Mouse (Mus musculus) heart, adult 18-20 months (tissue): Measurements from ENCODE around the gene Gm3269. TPM values are rescaled to one million over a fixed set of nuclear protein-coding genes. Genes with fewer than 3 reads are reported as not detected.
"Not testable (repeated sequence)": the region's sequence is repeated elsewhere in the genome, so short reads cannot be mapped to it uniquely, and the experiment has no call there.

Experiments used
- DNase-seq, 2 experiments: peaks; one replicate each; pipeline ENCODE4 v3.0.0; 2021 to 2022; ENCODE audit warnings: mixed read lengths in 1 of 2
- long read RNA-seq, 2 experiments: library from polyadenylated mRNA; stranded (forward); transcript quantifications; one replicate each; pipeline ENCODE4 v2.0.0; 2021
- total RNA-seq, 2 experiments: library from RNA; stranded (reverse); gene quantifications; 2 replicates each; pipeline ENCODE4 v1.2.3; 2021

The Gm3269 gene
- total RNA-seq, result not detected
- long read RNA-seq, experiment 1, result 0 reads
- long read RNA-seq, experiment 2, result 0 reads

GRCm38 (mm10) chr14:4837806-4838205, at the start of gene Gm3269:
TSS of gene Gm3269 (plus strand) at chr14:4838106.
- DNase-seq, result not testable (repeated sequence)

- not testable (repeated sequence) for DNase-seq
Observed at GRCm38 (mm10) chr14:4806421-4806820, 31.5 kb upstream of the Gm3269 start.

GRCm38 (mm10) chr14:4821950-4822349, 16.0 kb upstream of the Gm3269 start:
- DNase-seq, result not testable (repeated sequence)

GRCm38 (mm10) chr14:4855299-4855980, 17.5 kb downstream of the Gm3269 start, which contains the start of gene Gm3264:
TSS of gene Gm3264 (plus strand) at chr14:4855576.
- peak; percentile 18 to 63 for DNase-seq

- not testable (repeated sequence) for DNase-seq
Observed at GRCm38 (mm10) chr14:4892116-4892515, 54.2 kb downstream of the Gm3269 start, which contains the start of gene Gm3278. TSS of gene Gm3278 (plus strand) at chr14:4892416.

Other genes starting within 250 kb of the Gm3269 start
- not detected for gene Gm8159, start 205.8 kb upstream of the Gm3269 start, total RNA-seq
- gene Gm3239, start 173.9 kb upstream of the Gm3269 start, total RNA-seq, result not detected
- gene Gm7876, start 128.9 kb upstream of the Gm3269 start, total RNA-seq, result not detected
- not detected for gene Gm3252, start 111.3 kb upstream of the Gm3269 start, total RNA-seq
- gene Gm9602, start 61.8 kb upstream of the Gm3269 start, total RNA-seq, result not detected
- under 1 TPM in 1 of 2 experiments, not detected in 1; 0.97 TPM for gene Gm3264, start 17.5 kb downstream of the Gm3269 start, total RNA-seq
- not detected for gene Gm3278, start 54.3 kb downstream of the Gm3269 start, total RNA-seq
- not detected for gene Gm8297, start 145.8 kb downstream of the Gm3269 start, total RNA-seq
- not detected for gene Gm3298, start 177.8 kb downstream of the Gm3269 start, total RNA-seq
- not detected for gene 4930555G01Rik, start 212.5 kb downstream of the Gm3269 start, total RNA-seq
- not detected for gene Gm8281, start 232.9 kb downstream of the Gm3269 start, total RNA-seq